Mouse (Mus musculus) left cerebral cortex, postnatal 36 days (tissue): ENCODE measurements at regions not wholly inside any gene's neighbourhood (a gene's known extent, or its start where the extent isn't known, plus 50 kb on each side); places are given as distances from the start of the nearest gene placed in this dataset.

Source experiments
- DNase-seq, 2 experiments: peaks; one replicate each; pipeline ENCODE4 v3.0.0; 2021 to 2022; ENCODE audit warnings: low spot score in 2 of 2, mixed read lengths in 1 of 2
- intact Hi-C: fragments of 180-260 bp; cut with DNase I; formaldehyde crosslinking; loops from one replicate; pipeline ENCODE4 v1.15.1; 2025

DNA sequence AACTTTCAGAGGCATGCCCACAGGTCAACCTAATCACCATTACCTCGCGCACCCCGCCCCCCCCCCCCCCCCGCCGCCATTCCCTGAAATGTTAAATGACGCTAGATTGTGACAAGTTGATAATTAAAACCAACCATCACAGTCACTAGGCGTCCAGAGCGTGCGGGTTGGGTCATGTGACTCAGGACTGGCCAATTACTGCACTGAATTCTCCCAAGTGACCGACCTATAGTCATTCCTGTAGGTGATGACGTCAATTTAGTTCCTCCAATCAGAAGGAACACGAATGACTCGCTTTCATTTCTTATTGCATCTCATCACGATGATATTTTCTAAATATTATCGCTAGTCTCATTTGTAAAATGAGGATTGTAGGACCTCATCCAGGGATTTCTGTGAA is 60.2 kb upstream of the E2f3 start:
- intact Hi-C loops = no loop called here
- DNase-seq = no peak

DNA sequence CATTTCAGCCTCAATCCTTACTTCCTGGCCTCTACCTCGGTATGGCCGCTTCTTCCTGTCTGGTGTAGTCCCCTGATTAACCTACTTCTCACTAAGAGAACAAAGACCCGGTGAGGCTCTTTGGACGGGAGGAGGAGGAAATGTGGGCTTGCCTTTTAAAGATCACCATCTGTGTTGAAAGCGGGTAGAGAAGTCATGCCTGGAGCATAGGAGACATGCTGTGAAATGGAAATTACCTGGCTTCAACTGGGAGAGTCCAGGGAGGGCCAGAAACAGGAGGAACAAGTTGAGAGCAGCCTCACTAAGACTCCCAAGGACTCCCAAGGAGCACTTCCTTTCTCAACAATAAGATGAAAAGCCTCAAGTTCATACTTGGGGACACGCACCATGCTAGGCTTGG is 59.4 kb upstream of the E2f3 start:
- no peak for DNase-seq
- intact Hi-C loops = no loop called here

DNA sequence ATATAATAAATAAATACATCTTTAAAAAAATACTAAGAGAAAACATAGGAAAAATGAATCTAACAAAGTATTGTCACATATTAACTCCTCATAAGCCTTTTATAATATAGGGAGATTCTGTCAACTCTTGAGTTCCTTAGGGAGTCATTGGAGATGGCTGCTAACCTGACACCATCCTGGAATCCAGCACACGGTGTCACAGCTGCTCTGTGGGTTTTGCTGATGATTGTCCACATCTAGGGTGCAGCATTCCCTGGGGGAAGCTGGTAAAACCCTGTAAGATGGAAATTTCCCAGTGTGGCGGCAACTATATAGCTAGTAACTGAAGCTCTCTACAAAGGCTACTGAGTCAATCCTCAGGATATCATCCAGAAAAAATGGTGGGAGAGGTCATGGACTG is 58.9 kb upstream of the E2f3 start:
- DNase-seq = no peak
- intact Hi-C loops = no loop called here

DNA sequence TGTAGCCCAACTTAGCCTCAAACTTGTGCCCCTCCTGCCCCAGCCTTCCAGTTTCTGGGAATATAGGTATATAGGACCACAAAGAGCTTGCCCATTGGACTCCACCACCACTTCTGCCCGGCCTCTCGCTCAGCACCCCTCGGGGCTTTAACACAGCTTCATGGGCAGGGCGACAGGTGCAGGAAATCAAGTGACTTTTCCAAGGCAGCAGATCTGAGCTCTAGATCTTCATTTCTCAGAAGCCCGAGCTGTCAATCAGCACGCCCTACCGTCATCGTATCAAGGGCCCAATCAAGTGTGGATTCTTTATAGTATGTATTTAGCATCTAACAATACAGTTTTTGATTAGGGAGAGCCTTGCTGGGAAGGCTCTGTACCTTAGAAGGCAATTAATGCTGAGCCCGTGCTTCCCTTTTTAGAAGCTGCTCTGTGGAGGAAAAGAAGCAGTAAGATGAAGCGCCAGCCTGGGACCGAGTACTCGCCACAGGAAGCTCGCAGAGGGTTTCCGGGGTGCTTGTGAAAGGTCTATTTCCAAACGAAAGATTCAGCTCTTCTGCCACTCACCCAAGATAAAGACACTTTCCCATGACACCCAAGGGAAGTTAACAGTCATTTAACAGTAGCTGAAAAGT is 56.9 kb upstream of the E2f3 start:
- intact Hi-C loops = no loop called here

DNA sequence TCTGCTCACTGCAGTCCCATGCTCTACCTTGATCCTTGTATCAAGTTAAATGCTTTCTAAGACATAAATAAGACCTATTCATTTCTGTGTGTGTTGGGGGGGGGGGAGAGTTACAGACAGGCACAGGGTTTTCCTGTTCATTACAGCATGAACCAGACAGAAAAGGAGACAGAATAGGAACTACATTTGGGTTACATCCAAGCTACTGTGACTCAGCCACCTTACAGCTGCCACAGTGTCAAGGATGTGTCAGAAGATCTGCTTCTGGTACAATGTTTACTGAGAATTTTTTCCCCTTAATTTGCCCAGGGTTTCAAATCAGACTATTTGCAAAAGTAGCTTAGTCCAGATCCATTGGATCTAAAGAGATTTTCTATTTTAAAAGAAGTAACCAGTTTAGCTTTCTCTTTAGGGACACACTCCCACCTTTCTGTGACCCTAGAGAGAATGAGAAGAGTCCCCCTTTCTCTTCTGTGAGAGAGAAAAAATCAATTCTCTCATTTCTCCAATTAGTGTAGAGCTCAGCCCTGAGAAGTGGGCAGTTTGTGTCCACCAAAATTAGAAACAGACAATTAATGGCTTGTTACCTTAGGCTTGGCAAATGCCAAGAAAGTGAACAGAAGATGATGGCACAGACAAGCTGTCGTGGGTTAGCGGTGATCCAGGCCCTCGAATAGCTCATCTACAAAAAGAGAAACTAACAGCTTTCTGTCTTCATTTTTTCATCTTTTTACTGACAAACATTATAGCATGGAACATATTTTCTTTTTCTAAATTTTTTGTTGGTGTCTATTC is 55.8 kb upstream of the E2f3 start:
- intact Hi-C loops = no loop called here
- DNase-seq = no peak

More for the DNA sequence above, 56.9 kb upstream of the E2f3 start:
- peak in 1 of 2 experiments; percentile 6 for DNase-seq

DNA sequence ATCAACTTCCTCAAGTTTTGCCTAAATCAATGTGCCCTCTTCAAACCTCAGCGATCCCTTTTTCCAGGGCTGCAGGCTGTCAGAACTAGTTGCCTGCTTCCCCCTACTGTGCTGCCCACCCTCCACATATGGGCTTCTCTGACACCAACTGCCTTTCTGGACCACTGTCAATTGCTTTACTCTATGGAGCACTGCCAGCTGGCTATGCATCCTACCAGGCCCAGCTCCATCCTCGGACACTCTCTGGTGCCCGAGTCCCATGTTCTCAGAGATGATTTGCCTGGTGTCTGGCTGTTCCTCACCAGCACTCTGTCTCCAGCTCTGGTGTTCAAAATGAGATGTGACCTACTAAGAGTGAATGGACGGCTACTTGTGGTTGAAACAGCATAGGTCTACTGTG is 54.4 kb upstream of the E2f3 start:
- intact Hi-C loops = no loop called here
- DNase-seq = no peak

DNA sequence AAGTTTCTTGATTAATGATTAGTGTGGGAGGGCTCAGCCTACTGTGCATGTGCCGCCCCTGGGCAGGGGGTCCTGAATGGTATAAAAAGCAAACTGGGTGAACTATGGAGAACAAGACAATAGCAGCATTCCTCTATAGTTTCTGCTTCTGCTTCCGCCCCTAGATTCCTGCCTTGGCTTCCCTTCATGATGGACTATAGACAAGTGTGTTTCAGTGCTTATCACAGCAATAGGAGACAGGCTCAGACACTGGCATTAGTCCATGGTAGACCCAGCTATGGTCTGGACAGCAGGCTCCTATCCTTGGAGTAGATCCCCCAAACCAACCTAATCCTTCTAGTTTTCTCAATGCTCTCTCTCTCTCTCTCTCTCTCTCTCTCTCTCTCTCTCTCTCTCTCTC is 53.9 kb upstream of the E2f3 start:
- no peak for DNase-seq
- intact Hi-C loops = no loop called here

DNA sequence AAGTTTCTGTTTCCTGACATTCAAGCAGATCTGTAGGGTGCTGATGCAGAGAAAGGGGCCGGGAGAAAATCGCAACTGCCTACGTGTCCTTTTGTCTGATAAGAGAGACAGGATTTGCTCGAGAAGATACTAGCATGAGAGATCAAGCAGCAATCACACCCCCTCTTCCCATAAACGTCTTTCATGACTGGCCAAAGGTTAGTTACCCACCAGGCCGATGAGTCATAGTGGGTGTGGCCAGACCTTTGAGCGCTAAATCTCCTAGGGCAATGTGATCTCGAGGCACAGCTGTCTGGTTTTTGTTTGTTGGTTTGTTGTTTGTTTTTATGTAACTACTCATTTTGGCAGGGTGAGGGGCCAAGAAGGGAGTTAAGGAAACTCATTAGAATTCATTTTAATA is 50.7 kb upstream of the E2f3 start:
- DNase-seq = no peak
- intact Hi-C loops = no loop called here

DNA sequence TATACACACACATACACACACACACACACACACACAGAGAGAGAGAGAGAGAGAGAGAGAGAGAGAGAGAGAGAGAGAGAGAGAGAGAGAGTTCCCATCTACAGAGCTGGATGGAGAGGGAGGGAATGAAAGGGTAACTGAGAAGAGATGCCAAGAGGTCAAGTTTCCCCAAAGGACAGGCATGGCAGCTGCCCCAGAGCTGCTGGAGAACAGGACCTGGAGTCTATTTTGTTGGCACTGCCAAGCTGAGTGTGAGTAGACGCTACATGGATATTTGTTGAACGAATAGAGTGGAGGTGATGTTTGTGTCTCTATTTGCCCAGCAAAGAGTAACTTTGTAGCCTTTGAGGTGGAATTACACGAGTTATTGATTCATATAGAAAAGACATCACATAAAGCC is 50.2 kb upstream of the E2f3 start:
- intact Hi-C loops = no loop called here
- no peak for DNase-seq
